Mouse (Mus musculus) neural tube, embryonic 13.5 days (tissue): ENCODE measurements around the gene Gm44596. TPM values are rescaled to one million over a fixed set of nuclear protein-coding genes. Genes with fewer than 3 reads are reported as not detected.

Source experiments
- ATAC-seq: fragments of 200-750 bp; cut with Nextera tagmentation; 2 replicates; pipeline ENCODE4 v1.8.0; 2017; ENCODE audit warnings: low read depth, mild to moderate bottlenecking, moderate TSS enrichment, moderate library complexity
- H3K27ac ChIP-seq: fragments of 300-500 bp; sonication (generic); replicated peaks from 2 replicates; pipeline ENCODE4 v1.5.1; 2015; ENCODE audit warnings: moderate library complexity, mild to moderate bottlenecking, inconsistent platforms
- H3K27me3 ChIP-seq: fragments of 300-500 bp; sonication (generic); 2 replicates; pipeline ENCODE4 v1.6.1; 2015; ENCODE audit warnings: mild to moderate bottlenecking, inconsistent platforms
- H3K36me3 ChIP-seq: fragments of 300-500 bp; sonication (generic); 2 replicates; pipeline ENCODE4 v1.6.1; 2015; ENCODE audit warnings: mild to moderate bottlenecking, inconsistent platforms
- H3K4me1 ChIP-seq: fragments of 300-500 bp; sonication (generic); replicated peaks from 2 replicates; pipeline ENCODE4 v1.6.1; 2015; ENCODE audit warnings: inconsistent platforms
- H3K4me2 ChIP-seq: fragments of 300-500 bp; sonication (generic); 2 replicates; pipeline ENCODE4 v1.6.1; 2015; ENCODE audit warnings: inconsistent platforms, mild to moderate bottlenecking, moderate library complexity
- H3K4me3 ChIP-seq: fragments of 300-500 bp; sonication (generic); 2 replicates; pipeline ENCODE4 v1.5.1; 2015; ENCODE audit warnings: mild to moderate bottlenecking, inconsistent platforms
- H3K9ac ChIP-seq: fragments of 300-500 bp; sonication (generic); 2 replicates; pipeline ENCODE4 v1.6.1; 2015; ENCODE audit warnings: moderate library complexity, mild to moderate bottlenecking, inconsistent platforms
- H3K9me3 ChIP-seq: fragments of 300-500 bp; sonication (generic); 2 replicates; pipeline ENCODE4 v1.6.1; 2016; ENCODE audit warnings: inconsistent platforms
- WGBS: fragments of 180-500 bp; shearing (Covaris S2); methylation state at CpG from one replicate; pipeline ENCODE4 v1.1.7; 2015; 5-methylcytosine and 5-hydroxymethylcytosine counted together
- polyA plus RNA-seq: library from polyadenylated mRNA; unstranded; fragments of >200 nt; fragmentation: Nextera tagmentation; extraction: Ambion mirVana; gene quantifications from 2 replicates; pipeline ENCODE4 v1.2.1, GENCODE M21; 2015

The Gm44596 gene
- polyA plus RNA-seq, 1 experiment from 2014 or later, result not detected

- Histone ChIP-seq H3K36me3 (peaks cover 51% of the 10 kb centered on the region), H3K4me2 (peak overlapping the region; percentile 68), H3K9ac (peak overlapping the region; percentile 98), H3K9me3 (no peaks in the 10 kb centered on the region), H3K27me3 (no peaks in the 10 kb centered on the region; the same call in 1 of the 2 replicates), H3K27ac (no peak overlapping the region), H3K4me1 (peaks cover 40% of the 10 kb centered on the region), H3K4me3 (peak overlapping the region; percentile 99)
- WGBS, result 91% methylated on average over 8 of the region's 8 CpGs
- ATAC-seq, result no peak
Measured at GRCm38 (mm10) chr6:128436356-128437005, 61.2 kb downstream of the Gm44596 start.

GRCm38 (mm10) chr6:128437288-128437687 lies 62.0 kb downstream of the Gm44596 start:
- H3K4me1 ChIP-seq, result peaks cover 37% of the 10 kb centered on the region
- H3K9ac ChIP-seq, result peak overlapping the region; percentile 98
- H3K36me3 ChIP-seq, result peaks cover 43% of the 10 kb centered on the region
- H3K27me3 ChIP-seq, result no peaks in the 10 kb centered on the region; the same call in 1 of the 2 replicates
- peak overlapping the region; percentile 99 for H3K4me3 ChIP-seq
- no peak for ATAC-seq
- no peaks in the 10 kb centered on the region for H3K9me3 ChIP-seq
- peak overlapping the region; percentile 68 for H3K4me2 ChIP-seq
- WGBS, result 7% methylated on average over 10 of the region's 10 CpGs
- peak overlapping the region; percentile 94 for H3K27ac ChIP-seq

- WGBS, result under 1% methylated on average over 52 of the region's 52 CpGs
- H3K4me1 ChIP-seq, result peaks cover 31% of the 10 kb centered on the region
- peak overlapping the region; percentile 94 for H3K27ac ChIP-seq
Measured at GRCm38 (mm10) chr6:128437731-128438316, 62.5 kb downstream of the Gm44596 start.

GRCm38 (mm10) chr6:128438317-128438870 lies 63.1 kb downstream of the Gm44596 start, which contains the start of gene Fkbp4:
TSS of gene Fkbp4 (minus strand) at chr6:128438677.
- Histone ChIP-seq H3K4me1 (peaks cover 30% of the 10 kb centered on the region), H3K36me3 (peaks cover 32% of the 10 kb centered on the region), H3K27ac (peak within 1 kb of the TSS; percentile 94), H3K27me3 (no peaks in the 10 kb centered on the region; the same call in 1 of the 2 replicates), H3K4me3 (peak within 1 kb of the TSS; percentile 99), H3K9ac (peak within 1 kb of the TSS; percentile 98), H3K9me3 (no peaks in the 10 kb centered on the region), H3K4me2 (peak within 1 kb of the TSS; percentile 68)
- WGBS, result under 1% methylated on average over 62 of the region's 67 CpGs
- ATAC-seq, result peak; percentile 94

More at GRCm38 (mm10) chr6:128437731-128438316, 62.5 kb downstream of the Gm44596 start:
- Histone ChIP-seq H3K4me3 (peak overlapping the region; percentile 99), H3K36me3 (peaks cover 37% of the 10 kb centered on the region), H3K4me2 (peak overlapping the region; percentile 68), H3K27me3 (no peaks in the 10 kb centered on the region; the same call in 1 of the 2 replicates), H3K9ac (peak overlapping the region; percentile 98), H3K9me3 (no peaks in the 10 kb centered on the region)
- ATAC-seq, result peak; percentile 79

- whole genome bisulfite sequencing, result 27% methylated on average over 18 of the region's 18 CpGs
- Histone ChIP-seq H3K36me3 (peaks cover 27% of the 10 kb centered on the region), H3K4me3 (peak overlapping the region; percentile 99), H3K27ac (peak overlapping the region; percentile 54), H3K9me3 (no peaks in the 10 kb centered on the region), H3K27me3 (no peaks in the 10 kb centered on the region; the same call in 1 of the 2 replicates), H3K4me1 (peaks cover 30% of the 10 kb centered on the region), H3K4me2 (peak overlapping the region; percentile 68), H3K9ac (peak overlapping the region; percentile 68)
- peak; percentile 52 for ATAC-seq
Measured at GRCm38 (mm10) chr6:128438871-128439341, 63.6 kb downstream of the Gm44596 start.

- 93% methylated on average over 2 of the region's 2 CpGs for WGBS
Measured at GRCm38 (mm10) chr6:128440238-128440637, 64.9 kb downstream of the Gm44596 start.

GRCm38 (mm10) chr6:128445761-128446535 lies 70.6 kb downstream of the Gm44596 start:
- peak overlapping the region; percentile 10; the same call in 1 of the 2 replicates for H3K4me3 ChIP-seq
- no peak overlapping the region for H3K9ac ChIP-seq
- no peaks in the 10 kb centered on the region for H3K9me3 ChIP-seq
- no peak overlapping the region for H3K27ac ChIP-seq
- peak overlapping the region; percentile 40 for H3K4me2 ChIP-seq
- H3K27me3 ChIP-seq, result no peaks in the 10 kb centered on the region
- no peaks in the 10 kb centered on the region for H3K36me3 ChIP-seq
- peak; percentile 74 for ATAC-seq
- H3K4me1 ChIP-seq, result peaks cover 7% of the 10 kb centered on the region
- 13% methylated on average over 14 of the region's 14 CpGs for WGBS

More at GRCm38 (mm10) chr6:128440238-128440637, 64.9 kb downstream of the Gm44596 start:
- ATAC-seq, result no peak
- peaks cover 13% of the 10 kb centered on the region for H3K36me3 ChIP-seq
- H3K4me2 ChIP-seq, result no peak overlapping the region
- peaks cover 30% of the 10 kb centered on the region for H3K4me1 ChIP-seq
- no peak overlapping the region for H3K27ac ChIP-seq
- no peak overlapping the region for H3K4me3 ChIP-seq
- H3K9me3 ChIP-seq, result no peaks in the 10 kb centered on the region
- no peaks in the 10 kb centered on the region; the same call in 1 of the 2 replicates for H3K27me3 ChIP-seq
- no peak overlapping the region for H3K9ac ChIP-seq

GRCm38 (mm10) chr6:128447063-128447462 lies 71.8 kb downstream of the Gm44596 start:
- no peak overlapping the region for H3K4me3 ChIP-seq
- no peaks in the 10 kb centered on the region for H3K36me3 ChIP-seq
- ATAC-seq, result no peak
- H3K4me1 ChIP-seq, result peaks cover 7% of the 10 kb centered on the region
- H3K9me3 ChIP-seq, result no peaks in the 10 kb centered on the region
- H3K27ac ChIP-seq, result no peak overlapping the region
- H3K27me3 ChIP-seq, result no peaks in the 10 kb centered on the region
- no peak overlapping the region for H3K9ac ChIP-seq
- H3K4me2 ChIP-seq, result no peak overlapping the region
- WGBS, result 92% methylated on average over 5 of the region's 5 CpGs

- Histone ChIP-seq H3K9ac (no peak overlapping the region), H3K27me3 (no peaks in the 10 kb centered on the region), H3K4me1 (no peaks in the 10 kb centered on the region), H3K4me3 (no peak overlapping the region), H3K4me2 (no peak overlapping the region), H3K36me3 (no peaks in the 10 kb centered on the region), H3K27ac (no peak overlapping the region), H3K9me3 (no peaks in the 10 kb centered on the region)
- ATAC-seq, result no peak
- WGBS, result 82% methylated on average over 12 of the region's 12 CpGs
Measured at GRCm38 (mm10) chr6:128455835-128456605, 80.7 kb downstream of the Gm44596 start.
